Mouse (Mus musculus) midbrain, embryonic 11.5 days (tissue): ENCODE measurements at regions not wholly inside any gene's neighbourhood (a gene's known extent, or its start where the extent isn't known, plus 50 kb on each side); places are given as distances from the start of the nearest gene placed in this dataset.

Source experiments
- ATAC-seq: fragments of 200-750 bp; cut with Nextera tagmentation; 2 replicates; pipeline ENCODE4 v1.8.0; 2017; ENCODE audit warnings: moderate TSS enrichment, moderate library complexity; ENCODE audit not compliant: low FRiP score
- DNase-seq: peaks from one replicate; pipeline ENCODE4 v3.0.0; 2015; ENCODE audit warnings: low spot score; ENCODE audit errors: missing footprints
- H3K27ac ChIP-seq: fragments of 300-500 bp; sonication (generic); 2 replicates; pipeline ENCODE4 v1.5.1; 2014; ENCODE audit warnings: low read depth, low read length
- H3K27me3 ChIP-seq: fragments of 300-500 bp; sonication (generic); 2 replicates; pipeline ENCODE4 v1.6.1; 2014; ENCODE audit warnings: mild to moderate bottlenecking, low read length, moderate library complexity, mixed read lengths; ENCODE audit not compliant: control insufficient read depth, insufficient read depth
- H3K36me3 ChIP-seq: fragments of 300-500 bp; sonication (generic); 2 replicates; pipeline ENCODE4 v1.6.1; 2014; ENCODE audit warnings: mild to moderate bottlenecking, low read length, moderate library complexity, mixed read lengths; ENCODE audit not compliant: control insufficient read depth, insufficient read depth
- H3K4me1 ChIP-seq: fragments of 300-500 bp; sonication (generic); 2 replicates; pipeline ENCODE4 v1.6.1; 2014; ENCODE audit warnings: low read length; ENCODE audit not compliant: control insufficient read depth, insufficient read depth
- H3K4me2 ChIP-seq: fragments of 300-500 bp; sonication (generic); 2 replicates; pipeline ENCODE4 v1.6.1; 2014; ENCODE audit warnings: mild to moderate bottlenecking, moderate library complexity
- H3K4me3 ChIP-seq: fragments of 300-500 bp; sonication (generic); 2 replicates; pipeline ENCODE4 v1.5.1; 2014; ENCODE audit warnings: low read depth, low read length
- H3K9ac ChIP-seq: fragments of 300-500 bp; sonication (generic); 2 replicates; pipeline ENCODE4 v1.6.1; 2014; ENCODE audit warnings: low read length
- H3K9me3 ChIP-seq: fragments of 300-500 bp; sonication (generic); 2 replicates; pipeline ENCODE4 v1.6.1; 2016; ENCODE audit warnings: low read length; ENCODE audit not compliant: control insufficient read depth
- WGBS: fragments of 180-500 bp; shearing (Covaris S2); extraction: QIAGEN DNeasy Blood & Tissue Kit; methylation state at CpG from one replicate; pipeline ENCODE4 v1.1.7; 2014; 5-methylcytosine and 5-hydroxymethylcytosine counted together

DNA sequence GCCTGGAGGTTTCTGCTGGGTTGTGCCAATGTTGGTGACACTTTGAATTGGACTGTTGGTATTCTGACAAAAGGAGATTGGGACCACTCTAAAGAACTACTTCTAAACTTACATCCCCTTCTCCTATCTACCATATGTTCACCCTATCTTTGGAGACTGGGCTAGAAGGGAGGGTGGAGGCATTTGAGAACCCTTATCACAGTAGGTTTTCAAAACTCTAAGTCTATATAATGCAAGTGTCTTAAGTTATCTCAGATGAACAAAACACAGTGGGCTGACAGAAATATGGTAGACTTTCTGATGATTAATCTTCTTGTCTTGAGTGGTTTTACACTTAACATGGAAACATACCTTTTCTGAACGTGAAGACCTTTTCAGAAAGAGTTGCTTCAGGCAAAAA is 486.9 kb downstream of the Adgrl2 start:
- ATAC-seq (no peak), DNase-seq (no peak)
- H3K4me2 ChIP-seq = no peak overlapping the region
- H3K4me1 ChIP-seq = no peaks in the 10 kb centered on the region
- 76% methylated on average over 1 of the region's 1 CpGs for WGBS
- H3K4me3 ChIP-seq = no peak overlapping the region
- H3K27ac ChIP-seq = no peak overlapping the region
- no peaks in the 10 kb centered on the region for H3K27me3 ChIP-seq
- no peaks in the 10 kb centered on the region for H3K9me3 ChIP-seq
- H3K9ac ChIP-seq = no peak overlapping the region
- H3K36me3 ChIP-seq = no peaks in the 10 kb centered on the region

DNA sequence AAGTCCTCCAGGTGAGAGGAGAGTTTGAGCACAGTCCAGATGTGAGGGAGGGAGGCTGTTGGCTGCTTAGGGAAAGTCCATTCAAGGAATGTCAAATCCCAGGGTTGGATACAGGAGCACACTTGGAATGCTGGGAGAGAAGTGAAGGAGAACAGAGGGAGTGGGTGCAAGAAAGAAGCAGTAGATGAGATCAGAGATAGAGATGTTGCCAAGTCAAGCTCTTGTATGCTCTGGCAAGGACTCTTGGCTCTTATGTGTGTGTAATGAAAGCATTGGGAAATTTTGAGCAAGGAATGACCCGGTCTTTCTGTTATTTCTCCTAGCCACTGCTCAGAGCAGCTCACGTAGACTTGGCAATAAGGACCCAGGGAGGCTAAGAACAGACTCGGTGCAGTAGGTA is 488.6 kb downstream of the Adgrl2 start:
- Histone ChIP-seq H3K9ac (no peak overlapping the region), H3K4me3 (no peak overlapping the region), H3K27me3 (no peaks in the 10 kb centered on the region), H3K4me2 (no peak overlapping the region), H3K4me1 (no peaks in the 10 kb centered on the region), H3K36me3 (no peaks in the 10 kb centered on the region), H3K27ac (no peak overlapping the region), H3K9me3 (no peaks in the 10 kb centered on the region)
- DNase-seq (peak; percentile 62), ATAC-seq (no peak)
- WGBS = 97% methylated on average over 3 of the region's 3 CpGs

DNA sequence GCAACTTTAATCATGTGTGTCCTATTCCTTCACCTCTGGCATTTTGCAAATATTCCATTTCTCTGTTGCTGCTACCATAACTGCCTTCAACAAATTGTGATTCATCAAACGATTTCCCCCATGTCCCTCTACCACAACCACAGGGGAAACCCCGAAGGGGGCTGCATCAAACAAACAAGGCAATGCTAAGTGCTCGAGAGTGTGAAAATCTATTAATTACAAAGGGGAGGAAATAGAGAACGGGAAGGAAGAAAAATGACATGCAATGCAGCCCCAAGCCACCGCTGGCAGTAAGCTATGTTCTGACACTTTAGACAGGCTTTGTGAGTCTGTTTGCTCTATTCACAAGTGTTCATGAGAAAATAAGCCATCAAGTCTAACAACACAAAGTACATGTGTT is 493.7 kb downstream of the Adgrl2 start:
- no peaks in the 10 kb centered on the region for H3K9me3 ChIP-seq
- no peak overlapping the region for H3K9ac ChIP-seq
- H3K4me2 ChIP-seq = no peak overlapping the region
- WGBS = 77% methylated on average over 5 of the region's 5 CpGs
- H3K36me3 ChIP-seq = no peaks in the 10 kb centered on the region
- H3K27me3 ChIP-seq = no peaks in the 10 kb centered on the region
- no peaks in the 10 kb centered on the region for H3K4me1 ChIP-seq
- no peak overlapping the region for H3K4me3 ChIP-seq
- H3K27ac ChIP-seq = no peak overlapping the region
- ATAC-seq (no peak), DNase-seq (peak; percentile 4)

DNA sequence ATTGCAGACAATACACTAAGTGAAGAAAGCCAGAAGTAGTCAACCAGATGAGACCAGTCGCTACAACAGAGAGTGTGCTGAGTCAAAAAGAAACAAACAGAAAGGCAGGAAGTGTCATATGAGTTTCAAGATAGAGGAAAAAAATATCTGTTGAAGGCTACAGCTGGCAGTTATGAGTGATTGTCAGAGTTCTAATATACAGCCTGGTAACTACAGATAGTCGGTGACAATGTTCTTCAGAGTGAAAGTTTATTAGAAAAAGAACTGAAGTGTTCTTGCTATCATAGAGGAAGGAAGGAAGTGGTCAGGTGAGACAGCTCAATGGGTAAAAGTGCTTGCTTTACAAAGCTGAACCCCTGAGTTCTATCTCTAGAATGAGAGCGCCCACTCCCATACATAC is 499.1 kb downstream of the Adgrl2 start:
- H3K4me3 ChIP-seq = no peak overlapping the region
- no peak overlapping the region for H3K9ac ChIP-seq
- H3K4me2 ChIP-seq = no peak overlapping the region
- no peaks in the 10 kb centered on the region for H3K9me3 ChIP-seq
- DNase-seq = no peak
- H3K27ac ChIP-seq = no peak overlapping the region
- H3K27me3 ChIP-seq = no peaks in the 10 kb centered on the region
- no peaks in the 10 kb centered on the region for H3K4me1 ChIP-seq
- WGBS = 84% methylated on average over 3 of the region's 3 CpGs
- no peak for ATAC-seq
- no peaks in the 10 kb centered on the region for H3K36me3 ChIP-seq

DNA sequence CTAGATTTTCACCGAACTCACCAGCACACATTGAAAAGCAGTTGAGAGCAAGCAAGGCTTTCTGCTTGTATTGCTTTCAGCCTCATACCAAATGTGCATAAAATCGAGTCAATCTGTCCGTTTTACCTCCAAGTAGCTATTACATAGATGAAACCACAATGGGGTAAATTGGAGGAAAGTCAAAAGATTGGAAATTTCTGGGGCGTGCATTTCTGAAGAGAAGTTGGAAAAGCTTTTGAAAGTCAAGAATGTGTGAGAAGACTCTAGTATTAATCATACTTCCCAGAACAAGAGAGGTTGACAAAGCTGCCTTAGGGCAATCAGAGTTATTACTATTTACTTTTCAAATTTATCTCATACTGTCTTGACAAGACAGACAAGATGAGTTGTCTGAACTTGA is 501.2 kb downstream of the Adgrl2 start:
- no peak for DNase-seq
- Histone ChIP-seq H3K9me3 (no peaks in the 10 kb centered on the region), H3K9ac (no peak overlapping the region), H3K4me3 (no peak overlapping the region), H3K4me1 (no peaks in the 10 kb centered on the region), H3K36me3 (no peaks in the 10 kb centered on the region), H3K27me3 (no peaks in the 10 kb centered on the region), H3K27ac (no peak overlapping the region), H3K4me2 (no peak overlapping the region)
- 89% methylated on average over 4 of the region's 4 CpGs for WGBS
- no peak for ATAC-seq

DNA sequence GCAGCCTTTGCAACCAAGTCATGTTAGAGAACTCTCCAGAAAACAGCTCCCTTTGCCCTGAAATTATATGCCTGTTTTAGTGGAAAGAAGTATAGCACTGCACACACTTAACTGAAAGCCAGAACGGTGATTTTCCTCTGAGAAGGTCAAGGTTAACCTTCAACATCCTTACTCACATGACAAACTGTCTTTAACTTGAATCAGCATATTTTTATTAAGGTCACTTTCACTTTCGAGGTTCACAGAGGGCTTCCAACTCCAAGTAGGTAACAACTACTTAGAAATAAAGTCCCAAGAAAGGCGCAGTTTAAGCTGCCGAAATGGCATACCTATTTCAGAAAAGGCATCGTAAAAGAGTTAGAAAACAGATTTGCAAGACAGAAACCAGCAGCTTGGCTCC is 502.4 kb downstream of the Adgrl2 start:
- Histone ChIP-seq H3K4me1 (no peaks in the 10 kb centered on the region), H3K9ac (no peak overlapping the region), H3K4me2 (no peak overlapping the region), H3K27me3 (no peaks in the 10 kb centered on the region), H3K36me3 (no peaks in the 10 kb centered on the region), H3K9me3 (no peaks in the 10 kb centered on the region), H3K4me3 (no peak overlapping the region), H3K27ac (no peak overlapping the region)
- DNase-seq = no peak
- no peak for ATAC-seq
- 90% methylated on average over 5 of the region's 5 CpGs for WGBS

DNA sequence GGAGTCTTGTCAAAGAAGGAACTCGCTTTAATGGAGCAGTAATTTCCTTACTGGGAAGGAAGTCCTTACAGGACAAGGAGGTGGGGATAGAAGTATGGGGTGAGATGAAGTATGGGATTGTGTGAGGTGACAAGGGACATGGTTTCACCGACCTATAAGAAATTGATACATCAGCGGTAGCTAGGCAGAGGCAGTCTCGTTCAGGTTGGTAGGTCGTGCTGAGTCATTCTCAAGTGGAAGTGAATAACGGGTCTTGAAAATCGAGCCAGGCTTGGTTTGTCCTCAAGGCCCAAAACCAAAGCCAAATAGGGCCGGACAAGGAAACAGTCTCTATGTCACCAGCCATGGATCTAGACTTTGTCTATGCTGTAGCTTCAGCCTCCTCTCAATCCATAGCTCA is 514.5 kb downstream of the Adgrl2 start:
- DNase-seq (no peak), ATAC-seq (no peak)
- H3K9me3 ChIP-seq = no peaks in the 10 kb centered on the region
- H3K9ac ChIP-seq = no peak overlapping the region
- H3K4me3 ChIP-seq = no peak overlapping the region
- no peak overlapping the region for H3K4me2 ChIP-seq
- H3K27ac ChIP-seq = no peak overlapping the region
- no peaks in the 10 kb centered on the region for H3K36me3 ChIP-seq
- 91% methylated on average over 8 of the region's 8 CpGs for WGBS
- H3K4me1 ChIP-seq = no peaks in the 10 kb centered on the region
- H3K27me3 ChIP-seq = no peaks in the 10 kb centered on the region

DNA sequence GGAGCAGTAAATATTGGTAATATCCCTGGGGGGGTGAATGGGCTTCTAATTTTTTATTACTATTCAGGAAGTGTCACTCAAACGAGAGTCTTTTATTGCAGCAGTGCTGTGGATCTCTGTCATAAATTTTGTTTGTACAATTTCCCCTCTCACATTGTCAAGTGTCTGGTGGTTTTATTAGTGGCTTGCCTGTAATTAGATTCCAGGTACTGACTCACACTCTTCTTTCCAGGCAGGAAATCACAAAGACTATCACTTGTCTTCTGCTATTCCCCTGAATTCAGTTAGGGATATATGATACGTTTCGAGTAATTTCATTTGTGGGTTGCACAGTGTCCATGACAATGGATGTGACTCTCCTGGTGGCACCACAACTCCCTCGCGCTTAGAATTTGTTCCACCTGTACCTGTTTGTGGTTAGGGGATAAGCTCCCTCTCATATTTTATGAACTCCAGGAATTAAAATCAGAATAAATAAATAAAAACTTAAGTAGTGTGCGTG is 517.4 kb downstream of the Adgrl2 start:
- Histone ChIP-seq H3K4me3 (no peak overlapping the region), H3K27me3 (no peaks in the 10 kb centered on the region), H3K9me3 (no peaks in the 10 kb centered on the region), H3K9ac (no peak overlapping the region), H3K4me1 (no peaks in the 10 kb centered on the region), H3K27ac (no peak overlapping the region), H3K36me3 (no peaks in the 10 kb centered on the region), H3K4me2 (no peak overlapping the region)
- ATAC-seq (no peak), DNase-seq (no peak)
- WGBS = 94% methylated on average over 6 of the region's 6 CpGs

DNA sequence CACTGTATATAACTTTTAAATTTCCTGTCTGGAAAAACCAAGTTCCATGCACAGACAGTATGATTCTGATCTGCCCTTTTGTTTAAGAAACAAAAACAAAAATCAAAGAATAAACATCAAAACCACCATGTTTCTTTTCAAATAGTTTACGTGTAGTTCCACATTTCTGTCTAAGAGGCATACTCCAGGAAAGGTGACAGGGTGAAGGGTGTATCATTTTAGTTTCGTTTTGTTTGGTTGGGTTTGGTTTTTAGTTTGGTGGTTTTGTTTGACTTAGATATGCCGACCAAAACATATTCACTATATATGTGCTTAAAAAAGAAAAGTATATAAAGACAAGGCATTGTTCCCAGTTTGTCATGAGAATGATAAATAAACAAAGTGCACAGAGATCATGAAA is 524.9 kb downstream of the Adgrl2 start:
- Histone ChIP-seq H3K4me3 (no peak overlapping the region), H3K4me1 (no peaks in the 10 kb centered on the region), H3K4me2 (no peak overlapping the region), H3K27ac (no peak overlapping the region), H3K27me3 (no peaks in the 10 kb centered on the region), H3K9me3 (no peaks in the 10 kb centered on the region), H3K36me3 (no peaks in the 10 kb centered on the region), H3K9ac (no peak overlapping the region)
- ATAC-seq (no peak), DNase-seq (no peak)
- 84% methylated on average over 3 of the region's 3 CpGs for WGBS

DNA sequence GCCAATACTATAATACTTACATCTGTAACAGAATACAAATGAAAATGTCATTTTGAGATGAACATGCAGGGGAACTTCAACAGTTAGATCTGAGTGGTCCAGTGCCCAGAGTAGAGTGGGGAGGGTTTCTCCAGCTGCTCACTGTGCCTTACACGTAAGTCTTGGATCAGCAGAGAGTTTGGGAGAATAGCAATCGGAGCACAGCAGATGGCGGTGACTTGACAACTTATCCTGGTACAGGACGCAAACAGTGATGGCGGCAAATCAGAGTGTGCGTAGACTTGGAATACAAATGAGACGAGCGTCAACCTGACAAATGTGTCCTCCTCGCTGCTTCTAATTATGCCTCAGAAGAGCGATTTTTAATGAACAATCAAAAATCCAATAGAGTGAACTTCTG is 527.6 kb downstream of the Adgrl2 start:
- no peak overlapping the region for H3K9ac ChIP-seq
- H3K4me1 ChIP-seq = no peaks in the 10 kb centered on the region
- no peaks in the 10 kb centered on the region for H3K27me3 ChIP-seq
- no peaks in the 10 kb centered on the region for H3K36me3 ChIP-seq
- no peak overlapping the region for H3K4me2 ChIP-seq
- DNase-seq (no peak), ATAC-seq (no peak)
- no peaks in the 10 kb centered on the region for H3K9me3 ChIP-seq
- no peak overlapping the region for H3K27ac ChIP-seq
- 91% methylated on average over 10 of the region's 10 CpGs for WGBS
- no peak overlapping the region for H3K4me3 ChIP-seq
